Mouse (Mus musculus) embryonic facial prominence, embryonic 13.5 days (tissue): ENCODE measurements at regions not wholly inside any gene's neighbourhood (a gene's known extent, or its start where the extent isn't known, plus 50 kb on each side); places are given as distances from the start of the nearest gene placed in this dataset.
"Not testable (repeated sequence)": the region's sequence is repeated elsewhere in the genome, so short reads cannot be mapped to it uniquely, and the experiment has no call there.

Source experiments
- ATAC-seq: fragments of 200-750 bp; cut with Nextera tagmentation; 2 replicates; pipeline ENCODE4 v1.8.0; 2017; ENCODE audit warnings: low read depth; ENCODE audit not compliant: insufficient number of reproducible peaks, insufficient read depth, low FRiP score, low TSS enrichment
- H3K27ac ChIP-seq: fragments of 300-500 bp; sonication (generic); 2 replicates; pipeline ENCODE4 v1.5.1; 2015; ENCODE audit warnings: moderate library complexity, mild to moderate bottlenecking, inconsistent platforms
- H3K27me3 ChIP-seq: fragments of 300-500 bp; sonication (generic); 2 replicates; pipeline ENCODE4 v1.6.1; 2015; ENCODE audit warnings: mild to moderate bottlenecking, inconsistent platforms
- H3K36me3 ChIP-seq: fragments of 300-500 bp; sonication (generic); 2 replicates; pipeline ENCODE4 v1.6.1; 2015; ENCODE audit warnings: mild to moderate bottlenecking, inconsistent platforms
- H3K4me1 ChIP-seq: fragments of 300-500 bp; sonication (generic); 2 replicates; pipeline ENCODE4 v1.6.1; 2015; ENCODE audit warnings: inconsistent platforms
- H3K4me2 ChIP-seq: fragments of 300-500 bp; sonication (generic); 2 replicates; pipeline ENCODE4 v1.6.1; 2015; ENCODE audit warnings: moderate library complexity, mild to moderate bottlenecking, inconsistent platforms
- H3K4me3 ChIP-seq: fragments of 300-500 bp; sonication (generic); 2 replicates; pipeline ENCODE4 v1.5.1; 2015; ENCODE audit warnings: mild to moderate bottlenecking, inconsistent platforms
- H3K9ac ChIP-seq: fragments of 300-500 bp; sonication (generic); 2 replicates; pipeline ENCODE4 v1.6.1; 2015; ENCODE audit warnings: mild to moderate bottlenecking, inconsistent platforms
- H3K9me3 ChIP-seq: fragments of 300-500 bp; sonication (generic); 2 replicates; pipeline ENCODE4 v1.6.1; 2016; ENCODE audit warnings: inconsistent platforms
- WGBS: fragments of 180-500 bp; shearing (Covaris S2); methylation state at CpG from one replicate; pipeline ENCODE4 v1.1.7; 2015; ENCODE audit warnings: mixed read lengths; 5-methylcytosine and 5-hydroxymethylcytosine counted together

DNA sequence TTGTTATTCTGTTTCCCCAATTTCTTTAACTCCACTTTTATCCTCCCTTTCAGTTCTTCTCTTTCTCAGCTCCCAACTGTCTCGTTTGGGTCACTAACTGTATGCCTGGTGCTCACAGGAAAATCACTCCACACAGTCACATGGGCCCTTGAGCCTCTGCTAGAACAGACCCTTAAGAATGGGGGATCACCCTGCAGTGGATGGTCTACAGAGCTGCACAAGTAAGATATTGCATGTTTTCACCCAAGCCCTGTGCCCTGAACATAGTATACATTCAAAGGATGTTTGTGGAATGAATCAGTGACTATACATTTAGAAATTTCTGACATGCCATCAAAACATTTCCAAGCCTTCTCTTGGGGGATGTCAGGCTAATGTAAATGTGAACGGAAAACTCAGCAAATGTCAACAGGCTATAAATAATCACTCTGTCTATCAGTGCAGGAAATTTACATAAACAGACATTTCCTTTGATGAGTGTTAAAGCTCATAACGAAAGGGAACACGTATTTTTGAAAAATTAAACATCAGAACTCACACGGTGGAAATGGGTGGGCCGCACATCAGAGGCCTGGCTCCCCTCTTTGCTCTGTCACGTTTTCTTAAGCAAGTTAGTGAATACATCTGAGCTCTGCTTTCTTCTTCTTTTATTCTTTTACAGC is 297.4 kb downstream of the Samd5 start:
- no peak overlapping the region for H3K9ac ChIP-seq
- WGBS, result 56% methylated on average over 7 of the region's 7 CpGs
- no peaks in the 10 kb centered on the region for H3K27me3 ChIP-seq
- H3K27ac ChIP-seq, result no peak overlapping the region
- no peak overlapping the region for H3K4me3 ChIP-seq
- H3K4me2 ChIP-seq, result no peak overlapping the region
- no peak for ATAC-seq
- peaks cover 4% of the 10 kb centered on the region; the same call in 1 of the 2 replicates for H3K4me1 ChIP-seq
- no peaks in the 10 kb centered on the region for H3K36me3 ChIP-seq
- no peaks in the 10 kb centered on the region for H3K9me3 ChIP-seq

DNA sequence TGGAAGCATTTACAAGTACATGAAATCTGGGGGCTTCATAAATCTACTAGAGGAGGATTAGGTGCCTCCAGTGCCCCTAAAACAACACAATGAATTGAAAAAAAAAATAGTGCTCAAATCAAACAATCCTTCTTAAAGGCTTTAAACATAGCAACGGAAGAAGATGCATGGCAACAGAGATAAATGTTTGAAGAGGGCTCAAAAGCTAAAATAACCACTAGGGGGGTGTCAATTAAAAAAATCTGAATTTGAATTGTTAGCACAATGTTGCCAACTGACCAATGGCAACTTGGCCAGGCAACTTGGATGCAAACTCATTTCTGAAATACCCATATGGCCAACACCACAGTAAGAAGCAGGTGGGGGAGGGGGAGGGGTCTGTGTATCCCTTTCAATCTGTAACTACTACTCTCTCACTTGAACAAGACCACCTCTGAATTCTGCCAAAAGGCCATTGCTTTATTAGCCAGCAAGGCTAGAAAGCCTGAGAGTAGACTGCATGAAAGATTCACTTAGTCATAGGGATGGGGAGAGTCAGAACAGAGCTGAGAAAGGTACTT is 312.6 kb downstream of the Samd5 start:
- no peak for ATAC-seq
- Histone ChIP-seq H3K36me3 (no peaks in the 10 kb centered on the region), H3K9ac (no peak overlapping the region), H3K4me3 (no peak overlapping the region), H3K27me3 (no peaks in the 10 kb centered on the region), H3K4me2 (no peak overlapping the region), H3K9me3 (no peaks in the 10 kb centered on the region), H3K27ac (no peak overlapping the region), H3K4me1 (peaks cover 5% of the 10 kb centered on the region; the same call in 1 of the 2 replicates)
- 72% methylated on average over 1 of the region's 1 CpGs for WGBS

DNA sequence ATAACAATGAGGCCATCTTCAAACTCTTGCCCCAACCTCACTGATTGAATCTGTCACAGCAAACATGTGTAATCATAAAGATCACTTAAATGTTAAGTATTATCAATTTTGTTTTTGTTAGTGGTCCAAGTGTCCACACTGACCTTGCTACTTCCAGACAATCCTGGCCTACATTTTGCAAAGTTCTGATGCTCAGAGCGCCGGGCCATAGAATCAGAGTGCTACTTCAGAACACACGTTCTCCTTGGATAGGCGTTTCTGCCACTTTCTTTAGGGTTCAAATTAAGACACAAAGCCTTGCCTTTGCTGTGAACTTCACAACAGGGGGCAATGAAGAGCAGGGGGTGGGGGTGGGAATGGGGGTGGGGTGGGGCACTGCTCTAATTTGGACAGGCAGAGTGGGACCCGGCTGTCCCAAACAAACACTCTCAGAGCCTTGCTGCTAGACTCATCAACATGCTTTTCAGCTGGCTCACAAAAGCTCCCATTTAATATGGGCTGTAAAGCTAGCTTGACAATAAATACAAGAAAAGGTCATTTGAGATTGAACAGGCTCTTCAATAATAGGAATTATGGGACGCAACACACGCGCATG is 336.7 kb downstream of the Samd5 start:
- H3K4me3 ChIP-seq, result no peak overlapping the region
- H3K9me3 ChIP-seq, result no peaks in the 10 kb centered on the region
- no peak for ATAC-seq
- H3K27ac ChIP-seq, result no peak overlapping the region
- H3K36me3 ChIP-seq, result no peaks in the 10 kb centered on the region
- H3K4me1 ChIP-seq, result 0 out of 2 replicates have a peak, but pooled peaks cover 9% of the 10 kb centered on the region
- H3K4me2 ChIP-seq, result no peak overlapping the region
- H3K27me3 ChIP-seq, result no peaks in the 10 kb centered on the region
- WGBS, result 84% methylated on average over 8 of the region's 8 CpGs
- no peak overlapping the region for H3K9ac ChIP-seq

DNA sequence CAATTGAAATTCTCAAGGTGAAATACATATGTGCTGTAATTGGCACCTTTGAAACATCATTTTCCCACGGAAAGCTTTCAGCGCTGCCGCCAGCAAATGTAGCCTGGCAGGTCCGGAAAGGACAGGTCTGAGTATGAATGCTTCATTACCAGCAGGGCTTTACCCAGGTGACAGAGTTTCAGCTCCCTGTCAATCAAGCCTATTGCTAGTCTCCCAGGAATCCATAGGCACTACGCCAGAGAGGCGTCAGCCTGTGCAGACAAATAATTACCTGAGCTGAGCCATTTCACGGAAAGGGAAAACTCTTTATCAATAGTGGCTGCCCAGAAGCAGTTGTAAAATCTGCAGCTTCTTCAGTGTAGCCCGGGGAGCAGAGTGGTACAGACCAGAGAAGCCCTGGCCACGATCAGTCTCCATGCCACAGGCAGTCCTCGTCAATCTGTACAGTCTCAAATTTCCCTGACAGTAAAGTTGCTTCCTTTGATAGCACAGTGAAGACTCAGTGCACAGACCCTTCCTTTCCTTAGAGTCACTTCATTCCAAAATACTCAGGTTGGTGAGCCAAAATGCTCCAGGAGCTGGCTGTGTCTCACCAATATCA is 340.7 kb downstream of the Samd5 start:
- H3K9me3 ChIP-seq, result no peaks in the 10 kb centered on the region
- H3K36me3 ChIP-seq, result no peaks in the 10 kb centered on the region
- 0 out of 2 replicates have a peak, but pooled peaks cover 9% of the 10 kb centered on the region for H3K4me1 ChIP-seq
- no peak overlapping the region for H3K4me3 ChIP-seq
- no peak overlapping the region for H3K9ac ChIP-seq
- no peaks in the 10 kb centered on the region for H3K27me3 ChIP-seq
- ATAC-seq, result 0 out of 2 replicates have a peak, but pooled peaks have one; percentile 37
- H3K27ac ChIP-seq, result no peak overlapping the region
- 53% methylated on average over 10 of the region's 10 CpGs for WGBS
- H3K4me2 ChIP-seq, result no peak overlapping the region

DNA sequence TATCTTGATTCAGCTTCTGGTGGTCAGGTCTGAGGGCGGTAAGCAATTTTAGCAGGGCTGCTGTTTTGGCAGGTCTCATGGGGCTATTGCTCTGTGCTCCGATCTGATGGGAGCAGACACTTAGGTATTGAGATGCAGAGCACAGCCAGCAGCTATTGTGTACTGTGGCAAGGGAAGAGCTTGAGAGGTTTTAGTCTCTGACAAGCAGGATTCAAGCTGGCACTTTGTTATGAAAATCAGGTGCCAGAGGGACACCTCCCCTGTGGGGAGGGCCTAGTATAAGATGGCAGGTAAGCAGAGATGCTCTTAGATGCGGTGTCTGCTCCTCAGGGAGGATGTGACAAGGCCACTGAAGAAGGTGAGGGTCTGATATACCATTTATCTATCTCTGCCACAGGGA is 343.3 kb downstream of the Samd5 start:
- Histone ChIP-seq H3K9ac (no peak overlapping the region), H3K4me2 (no peak overlapping the region), H3K9me3 (no peaks in the 10 kb centered on the region), H3K27ac (no peak overlapping the region), H3K4me1 (0 out of 2 replicates have a peak, but pooled peaks cover 9% of the 10 kb centered on the region), H3K27me3 (no peaks in the 10 kb centered on the region), H3K36me3 (no peaks in the 10 kb centered on the region), H3K4me3 (no peak overlapping the region)
- WGBS, result 47% methylated on average over 3 of the region's 3 CpGs
- no peak for ATAC-seq

DNA sequence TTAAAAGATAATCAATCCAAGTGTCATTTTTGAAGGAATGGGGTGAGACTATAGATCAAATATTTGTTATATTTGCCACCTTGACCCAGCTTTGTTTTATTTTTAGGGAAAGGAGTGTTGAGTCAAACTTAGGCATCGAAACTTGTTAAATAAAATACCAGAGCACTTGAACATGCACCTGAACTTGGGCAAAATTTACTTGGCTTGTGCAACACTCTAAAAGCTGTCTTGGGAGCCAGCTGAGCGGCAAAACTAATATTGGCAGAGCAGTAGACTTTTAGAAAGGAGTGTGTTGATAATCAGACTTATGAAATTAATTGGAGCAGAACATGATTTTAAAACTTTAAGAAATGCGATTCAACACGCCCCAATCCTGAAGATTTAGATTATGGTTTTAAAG is 346.7 kb downstream of the Samd5 start:
- no peaks in the 10 kb centered on the region for H3K9me3 ChIP-seq
- no peak overlapping the region for H3K27ac ChIP-seq
- H3K9ac ChIP-seq, result no peak overlapping the region
- H3K4me2 ChIP-seq, result no peak overlapping the region
- ATAC-seq, result no peak
- no peak overlapping the region for H3K4me3 ChIP-seq
- H3K27me3 ChIP-seq, result no peaks in the 10 kb centered on the region
- no peaks in the 10 kb centered on the region for H3K36me3 ChIP-seq
- no peaks in the 10 kb centered on the region for H3K4me1 ChIP-seq
- WGBS, result 86% methylated on average over 4 of the region's 4 CpGs

DNA sequence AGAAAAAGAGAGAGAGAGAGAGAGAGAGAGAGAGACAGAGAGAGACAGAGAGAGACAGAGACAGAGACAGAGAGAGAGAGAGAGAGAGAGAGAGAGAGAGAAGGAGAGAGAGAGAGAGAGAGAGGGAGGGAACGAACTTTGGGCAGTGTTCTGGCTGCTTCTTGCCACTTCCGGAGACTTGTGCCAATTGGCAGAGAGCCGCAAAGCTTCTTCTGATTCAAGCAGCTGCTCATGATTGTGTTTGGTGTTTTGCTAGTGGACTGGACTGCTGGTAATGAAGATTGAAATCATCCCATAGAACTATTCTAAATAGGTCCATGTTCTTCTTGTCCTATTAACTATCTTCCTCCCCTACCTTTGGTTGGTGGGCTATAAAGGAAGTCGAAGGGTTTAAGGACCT is 347.1 kb downstream of the Samd5 start:
- H3K27ac ChIP-seq, H3K9ac ChIP-seq, H3K27me3 ChIP-seq, H3K36me3 ChIP-seq, H3K4me1 ChIP-seq, H3K4me3 ChIP-seq, ATAC-seq, H3K4me2 ChIP-seq, H3K9me3 ChIP-seq: not testable (repeated sequence)
- 91% methylated on average over 4 of the region's 4 CpGs for WGBS

DNA sequence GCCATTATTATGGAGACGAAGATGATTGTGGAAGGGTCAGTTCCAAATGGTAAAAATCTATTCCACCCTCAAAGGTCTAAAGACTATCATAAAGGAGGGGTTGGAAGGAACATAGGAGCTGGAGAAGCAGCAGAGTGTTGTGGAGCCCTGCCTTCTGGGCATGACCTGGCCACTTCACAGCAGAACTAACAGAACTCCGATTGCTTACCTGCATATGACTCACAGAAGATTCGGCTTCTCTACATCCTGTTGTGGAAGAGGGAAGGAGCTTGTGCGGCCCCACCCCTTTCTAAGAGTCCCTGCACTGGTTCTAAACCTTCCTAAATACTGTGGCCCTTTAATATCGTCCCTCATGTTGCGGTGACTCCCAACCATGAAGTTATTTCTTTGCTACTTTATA is 362.7 kb downstream of the Samd5 start:
- H3K36me3 ChIP-seq, result no peaks in the 10 kb centered on the region
- H3K4me2 ChIP-seq, result no peak overlapping the region
- no peaks in the 10 kb centered on the region for H3K27me3 ChIP-seq
- no peak for ATAC-seq
- H3K4me1 ChIP-seq, result no peaks in the 10 kb centered on the region
- 91% methylated on average over 6 of the region's 6 CpGs for WGBS
- no peak overlapping the region for H3K27ac ChIP-seq
- no peak overlapping the region for H3K9ac ChIP-seq
- H3K9me3 ChIP-seq, result no peaks in the 10 kb centered on the region
- H3K4me3 ChIP-seq, result no peak overlapping the region

DNA sequence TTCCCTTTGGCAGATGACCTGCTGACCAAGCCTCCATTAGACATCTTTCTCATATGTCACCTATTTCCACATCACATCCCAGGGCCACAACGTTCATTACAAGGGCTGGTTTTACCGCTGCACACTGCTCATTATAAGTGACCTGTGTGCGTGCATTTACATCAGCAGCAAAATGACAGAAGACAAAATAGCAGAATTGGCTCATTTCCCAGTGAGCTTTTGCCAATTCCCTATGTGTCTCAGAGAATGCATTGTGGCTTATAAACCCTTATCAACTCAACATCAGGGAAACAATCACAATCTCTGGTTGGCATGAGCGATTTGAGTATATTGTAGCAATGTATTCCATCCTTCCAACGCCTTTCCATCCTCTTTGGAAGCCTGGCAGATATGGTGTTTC is 364.7 kb downstream of the Samd5 start:
- Histone ChIP-seq H3K27ac (no peak overlapping the region), H3K27me3 (no peaks in the 10 kb centered on the region), H3K4me1 (no peaks in the 10 kb centered on the region), H3K9ac (no peak overlapping the region), H3K36me3 (no peaks in the 10 kb centered on the region), H3K9me3 (no peaks in the 10 kb centered on the region), H3K4me3 (no peak overlapping the region), H3K4me2 (no peak overlapping the region)
- no peak for ATAC-seq
- 72% methylated on average over 5 of the region's 5 CpGs for WGBS

DNA sequence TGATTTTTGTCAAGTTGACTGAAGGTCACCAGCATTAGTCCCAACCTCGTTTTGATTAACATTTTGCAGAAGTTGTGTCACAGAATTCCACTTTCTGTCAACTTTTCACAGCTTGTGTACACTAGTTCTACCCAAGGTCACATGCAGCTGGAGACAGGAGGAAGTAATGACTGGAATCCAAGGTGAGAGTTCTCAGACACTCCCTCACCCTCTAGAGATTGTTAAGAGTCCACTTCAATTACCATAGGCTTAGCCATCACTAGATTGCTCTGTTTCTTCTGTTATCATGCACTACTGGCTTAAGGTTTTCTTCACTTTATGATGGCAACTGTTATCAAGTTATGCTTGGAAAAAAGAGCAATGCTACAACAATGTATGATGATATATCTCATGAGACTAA is 379.0 kb downstream of the Samd5 start:
- H3K36me3 ChIP-seq, result no peaks in the 10 kb centered on the region
- H3K4me3 ChIP-seq, result no peak overlapping the region
- H3K9ac ChIP-seq, result no peak overlapping the region
- H3K27ac ChIP-seq, result no peak overlapping the region
- no peak for ATAC-seq
- H3K4me1 ChIP-seq, result no peaks in the 10 kb centered on the region
- H3K9me3 ChIP-seq, result no peaks in the 10 kb centered on the region
- no peaks in the 10 kb centered on the region for H3K27me3 ChIP-seq
- H3K4me2 ChIP-seq, result no peak overlapping the region
- WGBS, result 48% methylated on average over 1 of the region's 1 CpGs

DNA sequence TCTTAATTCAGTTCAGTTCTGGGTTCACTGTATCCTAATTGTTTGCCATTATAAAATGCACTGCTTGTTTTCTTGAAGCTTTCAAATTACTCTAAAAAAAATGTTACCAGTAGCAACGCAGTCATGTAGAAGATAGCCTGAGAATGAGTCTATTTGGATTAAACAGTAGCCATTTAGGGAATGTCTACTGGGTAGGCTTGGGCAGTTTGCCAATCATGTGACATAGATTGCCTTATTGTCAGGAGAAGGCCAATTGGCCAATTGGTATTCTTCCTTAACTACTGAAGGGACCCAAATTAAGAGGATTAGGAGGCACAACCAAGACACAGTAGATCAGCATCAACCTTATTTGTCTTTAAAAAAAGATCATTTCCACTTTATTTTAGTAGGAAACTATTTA is 379.7 kb downstream of the Samd5 start:
- Histone ChIP-seq H3K9me3 (no peaks in the 10 kb centered on the region), H3K9ac (no peak overlapping the region), H3K36me3 (no peaks in the 10 kb centered on the region), H3K4me3 (no peak overlapping the region), H3K4me2 (no peak overlapping the region), H3K27ac (no peak overlapping the region), H3K27me3 (no peaks in the 10 kb centered on the region), H3K4me1 (no peaks in the 10 kb centered on the region)
- WGBS, result 74% methylated on average over 1 of the region's 1 CpGs
- no peak for ATAC-seq

DNA sequence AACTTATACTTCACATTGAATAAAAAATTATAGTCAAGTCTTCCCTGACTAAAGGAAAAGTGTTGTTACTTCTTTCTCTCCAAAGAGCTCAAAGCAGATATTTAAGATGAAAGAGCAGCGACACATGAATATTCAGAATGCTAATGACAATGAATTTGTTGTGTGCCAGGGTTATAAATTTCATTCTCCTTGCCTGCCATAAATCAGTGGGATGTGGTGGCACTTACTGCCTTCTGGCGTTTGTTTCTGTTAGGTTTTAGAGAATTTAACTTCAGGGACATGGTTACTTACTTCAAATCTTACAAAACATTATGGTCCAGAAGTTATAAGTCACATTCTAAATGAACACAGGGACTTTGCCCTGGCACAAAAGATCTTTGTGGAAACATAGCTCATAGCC is 380.4 kb downstream of the Samd5 start:
- no peak overlapping the region for H3K4me3 ChIP-seq
- no peaks in the 10 kb centered on the region for H3K36me3 ChIP-seq
- H3K4me2 ChIP-seq, result no peak overlapping the region
- no peak overlapping the region for H3K27ac ChIP-seq
- H3K27me3 ChIP-seq, result no peaks in the 10 kb centered on the region
- no peaks in the 10 kb centered on the region for H3K9me3 ChIP-seq
- ATAC-seq, result no peak
- no peaks in the 10 kb centered on the region for H3K4me1 ChIP-seq
- no peak overlapping the region for H3K9ac ChIP-seq
- WGBS, result 85% methylated on average over 2 of the region's 2 CpGs
